Mouse (Mus musculus) lung, postnatal 10 days (tissue): ENCODE results near the gene Tmem135.

Experiments
- DNase-seq: peaks from one replicate; pipeline ENCODE4 v3.0.0; 2021

Tmem135 gene

DNA sequence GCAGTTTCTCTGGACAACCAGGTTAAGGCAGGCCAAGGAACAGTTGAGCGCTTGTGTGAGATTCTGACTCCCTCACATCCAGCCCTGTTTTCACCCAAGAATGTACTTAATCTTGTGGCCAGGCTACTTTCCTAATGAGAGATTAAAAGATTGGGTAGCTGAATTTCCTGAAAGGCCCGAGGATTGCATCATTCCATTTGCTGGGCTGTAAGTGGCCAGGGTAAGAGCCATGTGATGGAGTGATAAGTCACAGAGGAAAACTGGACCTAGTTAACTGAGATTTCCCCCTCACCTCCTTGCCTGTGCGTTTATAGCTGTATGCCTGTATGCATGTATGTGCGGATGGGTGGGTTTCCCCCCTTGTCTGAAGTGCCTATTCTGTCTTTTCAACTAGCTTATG is 12.0 kb upstream of the Tmem135 start:
- no peak for DNase-seq

- no peak for DNase-seq
Observed at GRCm38 (mm10) chr7:89412094-89412493, 8.1 kb upstream of the Tmem135 start.

- DNase-seq: peak; percentile 52
Observed at GRCm38 (mm10) chr7:89411346-89411745, 7.3 kb upstream of the Tmem135 start.

GRCm38 (mm10) chr7:89410294-89410693 is 6.3 kb upstream of the Tmem135 start:
- no peak for DNase-seq

DNA sequence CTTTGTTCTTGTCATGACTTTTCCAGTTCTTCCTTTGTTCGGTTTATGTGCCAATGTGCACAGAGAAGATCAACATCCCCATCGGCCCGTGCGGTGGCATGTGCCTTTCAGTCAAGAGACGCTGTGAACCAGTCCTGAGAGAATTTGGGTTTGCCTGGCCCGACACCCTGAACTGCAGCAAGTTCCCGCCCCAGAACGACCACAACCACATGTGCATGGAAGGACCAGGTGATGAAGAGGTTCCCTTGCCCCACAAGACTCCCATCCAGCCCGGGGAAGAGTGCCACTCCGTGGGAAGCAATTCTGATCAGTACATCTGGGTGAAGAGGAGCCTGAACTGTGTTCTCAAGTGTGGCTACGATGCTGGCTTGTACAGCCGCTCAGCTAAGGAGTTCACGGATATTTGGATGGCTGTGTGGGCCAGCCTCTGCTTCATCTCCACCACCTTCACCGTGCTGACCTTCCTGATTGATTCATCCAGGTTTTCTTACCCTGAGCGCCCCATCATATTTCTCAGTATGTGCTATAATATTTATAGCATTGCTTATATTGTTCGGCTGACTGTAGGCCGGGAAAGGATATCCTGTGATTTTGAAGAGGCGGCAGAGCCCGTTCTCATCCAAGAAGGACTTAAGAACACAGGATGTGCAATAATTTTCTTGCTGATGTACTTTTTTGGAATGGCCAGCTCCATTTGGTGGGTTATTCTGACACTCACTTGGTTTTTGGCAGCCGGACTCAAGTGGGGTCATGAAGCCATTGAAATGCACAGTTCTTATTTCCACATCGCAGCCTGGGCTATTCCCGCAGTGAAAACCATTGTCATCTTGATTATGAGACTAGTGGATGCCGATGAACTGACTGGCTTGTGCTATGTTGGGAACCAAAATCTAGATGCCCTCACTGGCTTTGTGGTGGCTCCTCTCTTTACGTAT is 3.3 kb upstream of the Tmem135 start:
- DNase-seq: peak; percentile 20

DNA sequence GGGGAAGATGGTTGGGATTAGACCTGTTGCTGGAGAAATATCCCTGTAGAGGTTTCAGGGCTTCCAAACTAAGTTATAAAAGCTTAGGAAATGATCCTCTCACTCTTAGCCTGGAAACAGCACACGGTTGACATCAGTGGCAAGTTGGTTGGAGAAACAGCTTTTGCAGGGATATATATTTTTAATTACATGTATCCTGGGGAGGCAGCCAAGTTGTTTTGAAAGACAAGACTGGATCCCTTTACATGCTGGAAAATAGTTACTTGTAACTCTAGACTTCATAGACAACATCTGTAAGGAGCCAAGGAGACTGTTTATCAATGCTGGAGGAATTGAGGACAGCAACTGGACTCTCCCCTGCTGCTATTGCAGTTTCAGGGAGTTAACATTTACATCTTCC is 2.0 kb upstream of the Tmem135 start:
- DNase-seq: no peak

DNA sequence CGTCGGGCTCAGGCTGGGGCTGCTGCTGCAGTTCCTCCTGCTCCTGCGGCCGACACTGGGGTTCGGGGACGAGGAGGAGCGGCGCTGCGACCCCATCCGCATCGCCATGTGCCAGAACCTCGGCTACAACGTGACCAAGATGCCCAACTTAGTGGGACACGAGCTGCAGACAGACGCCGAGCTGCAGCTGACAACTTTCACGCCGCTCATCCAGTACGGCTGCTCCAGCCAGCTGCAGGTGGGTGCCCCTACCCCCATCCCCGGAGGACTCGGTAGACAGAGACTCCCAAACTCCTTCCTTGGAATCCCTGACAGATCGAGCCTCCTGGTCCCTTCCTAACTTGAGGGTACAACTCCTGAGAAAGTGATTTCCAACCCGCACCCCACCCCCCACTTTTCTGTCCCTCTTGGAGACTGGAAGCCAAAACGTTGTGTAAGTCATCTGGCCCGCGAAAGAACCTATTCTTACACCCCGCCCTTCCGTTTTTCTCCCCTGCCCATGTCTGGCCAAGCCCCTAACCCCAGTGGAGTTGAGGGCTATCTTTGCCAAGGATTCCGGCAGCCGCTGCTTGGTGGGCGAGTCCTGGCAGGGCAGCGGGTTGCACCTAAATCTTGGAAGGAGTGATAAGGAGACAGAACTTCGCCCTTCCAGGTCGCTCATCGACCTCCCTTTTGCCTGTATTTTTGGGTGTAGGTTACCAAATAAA is 865 bp upstream of the Tmem135 start:
- DNase-seq: peak; percentile 60

GRCm38 (mm10) chr7:89403053-89403972 is 709 bp downstream of the Tmem135 start:
- peak; percentile 88 for DNase-seq

DNA sequence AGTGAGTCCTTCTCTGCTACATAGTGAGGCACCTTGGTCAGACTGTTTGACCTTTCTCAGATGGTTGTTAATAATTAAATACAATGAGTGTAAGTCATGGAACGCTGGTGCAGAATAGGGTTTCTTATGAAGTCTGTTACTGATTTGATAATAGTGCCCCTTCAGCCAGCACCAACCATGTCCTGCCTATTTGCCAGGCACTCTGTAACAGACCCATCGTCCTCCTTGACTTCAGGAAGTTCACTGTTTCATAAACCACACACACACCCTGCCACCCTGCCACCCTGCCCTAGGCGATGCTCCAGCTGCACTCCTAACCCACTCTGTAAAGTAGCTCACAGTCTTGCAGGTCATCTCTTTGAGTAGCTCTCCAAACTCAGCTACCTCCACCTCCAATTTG is 2.1 kb downstream of the Tmem135 start:
- no peak for DNase-seq

DNA sequence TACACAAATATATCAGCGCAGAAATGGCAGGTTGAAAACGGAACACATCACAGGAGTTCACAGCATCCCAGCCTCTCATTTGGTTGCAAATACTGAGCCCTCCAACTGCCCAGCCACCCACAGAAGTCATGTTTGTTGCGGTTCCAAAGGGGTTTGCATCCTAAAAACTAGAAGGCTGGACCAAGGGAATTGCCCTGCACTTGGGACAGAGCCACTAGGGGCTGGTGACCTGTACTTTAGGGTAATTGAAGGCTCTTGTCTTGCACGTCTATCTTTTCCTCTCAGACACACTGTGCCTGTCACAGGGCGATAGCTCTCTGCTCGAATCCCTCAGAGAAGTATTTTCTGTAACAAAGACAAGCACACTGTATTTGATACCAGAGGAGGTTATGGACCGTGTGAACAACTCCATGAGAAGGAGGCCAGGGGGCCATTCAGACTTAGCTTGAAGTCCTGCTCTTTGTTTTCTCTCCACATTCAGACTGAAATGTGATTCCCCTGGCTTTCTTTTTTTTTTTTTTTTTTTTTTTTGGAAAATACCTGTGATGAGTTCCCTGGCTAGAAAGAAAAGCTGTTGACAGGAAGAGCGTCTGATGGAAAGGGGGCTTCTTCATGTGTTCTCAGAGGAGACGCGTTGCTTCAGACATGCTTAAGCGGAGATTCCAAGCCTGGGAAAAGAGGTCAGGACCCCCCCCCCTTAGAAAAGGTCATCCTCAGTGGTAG is 2.7 kb downstream of the Tmem135 start:
- DNase-seq: no peak

GRCm38 (mm10) chr7:89400721-89401120 is 3.3 kb downstream of the Tmem135 start:
- DNase-seq: no peak

- no peak for DNase-seq
Observed at GRCm38 (mm10) chr7:89397837-89398534, 6.0 kb downstream of the Tmem135 start.

DNA sequence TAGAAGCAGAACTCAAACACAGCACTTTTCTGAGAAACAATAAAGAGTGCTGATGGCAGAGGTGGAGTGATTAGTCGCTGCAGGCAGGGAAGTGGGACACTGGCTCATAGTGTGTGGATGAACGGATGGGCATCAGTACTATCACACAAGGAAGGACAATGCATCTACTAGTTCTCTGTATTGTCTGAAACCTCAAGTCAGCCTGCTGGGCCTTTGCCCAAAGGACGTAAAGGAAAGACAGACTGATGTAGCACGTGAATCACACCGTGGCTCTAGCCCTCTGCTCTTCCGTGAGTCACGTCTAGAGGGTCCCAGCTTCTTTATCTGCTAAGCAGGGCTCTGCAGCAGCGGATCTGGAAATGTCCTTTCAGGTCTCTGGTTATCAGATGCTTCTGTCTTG is 7.6 kb downstream of the Tmem135 start:
- no peak for DNase-seq

DNA sequence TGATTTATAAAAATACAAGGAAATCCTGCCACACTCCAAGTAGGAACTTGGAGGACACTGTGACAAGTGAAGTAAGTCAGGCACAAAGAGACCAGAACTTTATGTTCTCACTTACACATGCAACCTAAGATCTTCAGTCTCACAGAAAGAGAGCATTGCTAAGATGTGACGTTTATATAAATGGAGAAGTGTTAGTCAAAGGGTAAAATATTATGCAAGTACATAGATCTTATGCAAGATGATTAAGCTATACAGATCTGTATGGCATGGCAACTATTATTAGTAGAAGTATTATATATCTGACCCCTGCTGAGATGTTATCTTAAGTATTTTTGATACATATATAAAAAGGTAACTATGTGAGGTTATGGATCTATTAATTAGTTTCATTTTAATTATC is 8.6 kb downstream of the Tmem135 start:
- DNase-seq: no peak

DNA sequence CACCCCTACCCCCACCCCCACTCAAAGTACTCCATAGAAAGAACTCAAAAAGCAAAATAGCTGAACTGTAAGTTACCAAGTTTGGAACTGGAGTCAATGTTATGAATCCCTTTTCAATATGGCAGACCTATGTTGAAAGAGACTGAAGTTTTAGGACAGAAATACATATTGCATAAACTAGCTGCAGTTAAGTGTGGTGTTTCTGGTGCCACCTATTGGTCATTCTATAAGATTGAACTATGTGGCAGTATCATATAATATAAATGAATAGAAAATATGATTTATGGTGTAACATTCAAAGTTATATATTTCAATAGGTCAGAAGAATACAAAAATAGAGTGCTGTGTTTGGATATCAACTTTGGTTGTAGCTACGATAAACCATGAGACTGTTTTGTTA is 11.2 kb downstream of the Tmem135 start:
- no peak for DNase-seq

- DNase-seq: no peak
Observed at GRCm38 (mm10) chr7:89392388-89392787, 11.6 kb downstream of the Tmem135 start.

DNA sequence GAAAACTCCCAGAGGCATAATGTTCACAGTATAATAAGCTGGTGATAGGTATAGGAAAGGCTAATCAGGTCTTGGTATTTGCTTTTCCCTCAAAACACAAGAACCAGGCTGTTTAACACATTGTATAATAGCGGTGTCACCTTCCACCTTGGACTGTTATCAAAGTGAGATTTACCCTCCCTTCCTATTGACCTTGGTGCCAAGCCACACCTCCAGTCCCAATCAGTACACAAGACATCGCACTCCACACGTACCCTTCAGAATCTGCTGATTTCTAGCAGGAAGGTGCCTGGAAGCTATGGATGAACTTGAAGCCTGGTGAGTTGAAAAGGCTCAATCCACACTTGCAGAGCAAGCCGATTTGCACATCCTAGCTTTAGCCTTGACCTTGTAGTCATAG is 12.2 kb downstream of the Tmem135 start:
- no peak for DNase-seq

- DNase-seq: no peak
Observed at GRCm38 (mm10) chr7:89391281-89391680, 12.7 kb downstream of the Tmem135 start.

DNA sequence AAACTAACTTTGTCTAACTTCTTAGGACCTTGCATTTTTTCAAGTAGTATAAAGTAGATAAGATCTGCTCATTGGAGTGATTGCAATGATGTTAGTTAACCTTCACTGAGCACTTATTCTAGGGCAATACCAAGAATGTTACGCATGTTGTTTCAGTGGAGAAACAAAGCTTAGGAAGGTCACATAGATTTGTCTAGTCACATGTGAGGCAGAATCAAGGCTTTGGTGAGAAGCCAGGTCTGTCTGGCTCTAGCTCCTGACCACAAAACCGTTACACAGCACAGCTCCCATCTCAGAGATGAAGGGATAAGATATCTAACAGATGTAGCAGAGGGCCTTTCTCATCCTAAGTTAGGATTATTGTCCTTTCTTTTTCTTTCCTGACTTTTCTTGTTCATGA is 13.4 kb downstream of the Tmem135 start:
- no peak for DNase-seq

- no peak for DNase-seq
Observed at GRCm38 (mm10) chr7:89388981-89389380, 15.0 kb downstream of the Tmem135 start.

GRCm38 (mm10) chr7:89382892-89383291 is 21.1 kb downstream of the Tmem135 start:
- DNase-seq: no peak
